Mouse (Mus musculus) small intestine, adult 2 months (tissue): ENCODE measurements around the gene Cfl2. TPM values are rescaled to one million over a fixed set of nuclear protein-coding genes. Genes with fewer than 3 reads are reported as not detected.
"Not testable (repeated sequence)": the region's sequence is repeated elsewhere in the genome, so short reads cannot be mapped to it uniquely, and the experiment has no call there.

ENCODE experiments used
- H3K27ac ChIP-seq: fragments of 200-500 bp; 2 replicates; pipeline ENCODE4 v1.5.1; 2012; ENCODE audit warnings: low read depth, low read length, control low read depth, inconsistent platforms; ENCODE audit not compliant: insufficient read depth
- H3K27me3 ChIP-seq: fragments of 200-500 bp; 2 replicates; pipeline ENCODE4 v1.6.1; 2012; ENCODE audit warnings: mild to moderate bottlenecking, moderate library complexity, low read length, inconsistent platforms; ENCODE audit not compliant: control insufficient read depth, insufficient read depth
- H3K36me3 ChIP-seq: fragments of 200-500 bp; 2 replicates; pipeline ENCODE4 v1.6.1; 2012; ENCODE audit warnings: mild to moderate bottlenecking, low read length, control low read depth, inconsistent platforms; ENCODE audit not compliant: control insufficient read depth, insufficient read depth
- H3K4me1 ChIP-seq: fragments of 200-500 bp; 2 replicates; pipeline ENCODE4 v1.6.1; 2012; ENCODE audit warnings: low read length, inconsistent platforms, mixed read lengths; ENCODE audit not compliant: control insufficient read depth, insufficient read depth, insufficient read length
- H3K4me3 ChIP-seq: fragments of 200-500 bp; 2 replicates; pipeline ENCODE4 v1.5.1; 2012; ENCODE audit warnings: low read depth, mild to moderate bottlenecking, control low read depth, inconsistent platforms, low read length, moderate library complexity
- CTCF ChIP-seq: fragments of 200-500 bp; IDR thresholded peaks from 2 replicates; pipeline ENCODE4 v1.5.1; 2012; ENCODE audit warnings: low read depth, mild to moderate bottlenecking, control low read depth, inconsistent platforms, low read length, moderate library complexity, mixed read lengths; ENCODE audit not compliant: insufficient replicate concordance, insufficient read length; ENCODE audit errors: extremely low read depth
- POLR2A ChIP-seq: fragments of 200-500 bp; IDR thresholded peaks from 2 replicates; pipeline ENCODE4 v1.6.1; 2012; ENCODE audit warnings: low read depth, mild to moderate bottlenecking, control low read depth, inconsistent platforms, low read length, moderate library complexity
- WGBS: fragments of 180-500 bp; shearing (Covaris S2); methylation state at CpG from one replicate; pipeline ENCODE4 v1.1.7; 2018; 5-methylcytosine and 5-hydroxymethylcytosine counted together
- polyA plus RNA-seq: library from polyadenylated mRNA; depleted of rRNA; stranded (reverse); fragments of >200 nt; gene quantifications from 2 replicates; pipeline ENCODE4 v1.2.3, GENCODE M21; 2012; rRNA removed

The Cfl2 gene
- 0.75 and 0.85 TPM in 2 replicates for polyA plus RNA-seq

DNA sequence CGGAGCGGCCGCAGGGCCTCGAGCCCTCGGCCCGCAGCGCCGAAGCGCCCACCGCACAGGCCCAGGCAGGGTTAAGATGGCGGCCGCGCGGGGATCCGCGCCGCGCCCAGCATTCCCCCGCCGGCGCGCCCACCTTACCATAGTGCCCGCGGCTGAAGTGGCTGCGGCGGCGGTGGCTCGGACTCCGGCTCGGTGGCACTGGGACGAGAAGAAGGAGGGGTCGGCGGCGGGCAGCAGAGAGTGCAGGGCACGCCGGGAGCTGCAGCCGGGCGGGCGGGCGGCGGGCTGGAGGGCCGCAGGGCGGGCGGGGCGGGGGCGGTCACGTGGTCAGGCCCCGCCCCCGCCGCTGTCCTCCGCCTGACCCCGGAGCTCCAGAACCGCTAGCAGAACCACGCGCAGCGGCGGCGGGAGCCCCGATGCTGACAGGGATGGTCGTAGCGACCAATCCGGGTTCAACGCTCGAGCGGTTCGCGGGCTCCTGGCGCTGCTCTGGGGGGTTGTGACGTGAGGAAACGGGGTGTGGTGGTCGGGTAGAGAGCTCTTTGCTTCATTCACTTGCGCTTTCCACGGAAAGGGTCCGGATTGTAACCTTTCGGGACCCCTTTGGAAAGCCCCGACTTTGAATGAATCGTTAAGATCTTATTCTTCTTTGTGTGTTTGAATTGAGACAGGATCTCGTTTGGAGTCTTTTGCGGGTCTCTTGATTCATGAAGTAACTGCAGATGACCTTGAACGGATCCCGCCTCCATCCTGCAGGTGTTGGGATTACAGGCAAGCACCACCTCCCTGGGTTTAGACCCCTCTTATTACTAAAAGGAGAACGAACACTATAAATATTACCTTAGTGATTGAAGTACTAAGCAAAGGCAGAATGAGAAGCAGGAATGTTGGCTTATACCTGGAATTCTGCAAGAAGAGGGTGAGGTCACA, at the start of gene Cfl2:
Gene Cfl2 (minus strand): TSS at position 272 of the 930 bp plus-strand sequence.
- Histone ChIP-seq H3K27me3 (no peaks in the 10 kb centered on the region), H3K4me3 (peak within 1 kb of the TSS; percentile 83)
- WGBS, result 2% methylated on average over 73 of the region's 82 CpGs

DNA sequence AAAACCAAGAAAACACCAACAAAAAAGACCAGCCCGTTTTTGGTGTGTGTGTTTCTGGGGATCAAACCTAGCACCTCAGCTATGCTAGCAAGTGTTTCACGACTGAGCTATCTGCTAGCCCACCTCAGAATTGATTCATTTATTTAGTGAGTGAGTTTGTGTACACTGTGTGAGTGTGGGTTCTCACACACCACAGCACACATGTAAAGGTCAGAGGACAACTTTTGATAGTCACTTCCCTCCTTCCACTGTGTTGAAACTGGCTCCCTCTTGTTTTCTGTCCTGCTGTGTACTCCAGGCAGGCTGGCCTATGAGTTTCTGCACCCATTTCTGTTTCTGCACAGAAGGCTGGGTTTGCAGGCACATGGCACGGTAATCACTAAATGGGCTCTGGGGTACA, 47.7 kb upstream of the Cfl2 start:
- no peak overlapping the region for H3K4me3 ChIP-seq
- H3K36me3 ChIP-seq, result peaks cover 56% of the 10 kb centered on the region
- H3K4me1 ChIP-seq, result no peaks in the 10 kb centered on the region
- TF ChIP-seq CTCF (no peak), POLR2A (no peak)
- no peaks in the 10 kb centered on the region for H3K27me3 ChIP-seq
- no peak overlapping the region for H3K27ac ChIP-seq
- WGBS, result 83% methylated on average over 3 of the region's 3 CpGs

More for the DNA sequence above, at the start of gene Cfl2:
- Histone ChIP-seq H3K27ac (peak within 1 kb of the TSS; percentile 58), H3K4me1 (peaks cover 7% of the 10 kb centered on the region; the same call in 1 of the 2 replicates), H3K36me3 (peaks cover 12% of the 10 kb centered on the region)
- no peak for TF ChIP-seq POLR2A
- no peak for TF ChIP-seq CTCF

GRCm38 (mm10) chr12:54892559-54892958, 29.9 kb upstream of the Cfl2 start:
- H3K27me3 ChIP-seq, H3K4me3 ChIP-seq, H3K4me1 ChIP-seq, H3K27ac ChIP-seq: not testable (repeated sequence)
- H3K36me3 ChIP-seq, result peaks cover 20% of the 10 kb centered on the region
- WGBS, result 61% methylated on average over 2 of the region's 2 CpGs

GRCm38 (mm10) chr12:54890426-54890825, 27.7 kb upstream of the Cfl2 start:
- no peak overlapping the region for H3K4me3 ChIP-seq
- no peak for TF ChIP-seq POLR2A
- TF ChIP-seq CTCF, result 0 out of 2 replicates have a peak, but pooled peaks have one; percentile 8
- H3K4me1 ChIP-seq, result no peaks in the 10 kb centered on the region
- no peak overlapping the region for H3K27ac ChIP-seq
- no peaks in the 10 kb centered on the region for H3K27me3 ChIP-seq
- WGBS, result 100% methylated on average over 2 of the region's 2 CpGs
- H3K36me3 ChIP-seq, result peaks cover 9% of the 10 kb centered on the region

GRCm38 (mm10) chr12:54887580-54888127, 25.0 kb upstream of the Cfl2 start:
- H3K36me3 ChIP-seq, result no peaks in the 10 kb centered on the region
- no peak overlapping the region for H3K4me3 ChIP-seq
- no peak for TF ChIP-seq POLR2A
- TF ChIP-seq CTCF, result no peak
- no peak overlapping the region for H3K27ac ChIP-seq
- H3K27me3 ChIP-seq, result no peaks in the 10 kb centered on the region
- no peaks in the 10 kb centered on the region for H3K4me1 ChIP-seq
- 89% methylated on average over 4 of the region's 4 CpGs for WGBS

DNA sequence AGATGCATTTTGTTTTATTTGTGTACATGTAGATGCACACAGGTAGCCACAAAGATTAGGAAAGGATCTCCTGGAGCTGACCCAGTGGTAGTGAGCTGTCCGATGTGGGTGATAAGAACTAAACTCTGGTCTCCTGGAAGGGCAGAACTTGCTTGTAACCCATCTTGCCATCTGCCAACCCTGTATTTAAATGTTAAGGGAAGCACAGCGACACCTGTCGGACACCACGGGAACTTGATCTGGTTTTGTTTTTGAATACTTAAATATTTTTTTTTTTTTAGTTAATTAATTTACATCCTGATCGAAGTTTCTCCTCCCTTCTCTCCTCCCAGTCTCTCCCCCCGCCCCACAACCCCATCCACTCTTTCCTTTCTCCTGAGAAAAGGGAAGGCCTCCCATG, 17.0 kb upstream of the Cfl2 start:
- H3K27me3 ChIP-seq, result no peaks in the 10 kb centered on the region
- no peaks in the 10 kb centered on the region for H3K36me3 ChIP-seq
- no peak overlapping the region for H3K27ac ChIP-seq
- H3K4me3 ChIP-seq, result no peak overlapping the region
- TF ChIP-seq CTCF, result peak; percentile 30; the same call in 1 of the 2 replicates
- TF ChIP-seq POLR2A, result no peak
- WGBS, result 4% methylated on average over 6 of the region's 6 CpGs
- H3K4me1 ChIP-seq, result no peaks in the 10 kb centered on the region

DNA sequence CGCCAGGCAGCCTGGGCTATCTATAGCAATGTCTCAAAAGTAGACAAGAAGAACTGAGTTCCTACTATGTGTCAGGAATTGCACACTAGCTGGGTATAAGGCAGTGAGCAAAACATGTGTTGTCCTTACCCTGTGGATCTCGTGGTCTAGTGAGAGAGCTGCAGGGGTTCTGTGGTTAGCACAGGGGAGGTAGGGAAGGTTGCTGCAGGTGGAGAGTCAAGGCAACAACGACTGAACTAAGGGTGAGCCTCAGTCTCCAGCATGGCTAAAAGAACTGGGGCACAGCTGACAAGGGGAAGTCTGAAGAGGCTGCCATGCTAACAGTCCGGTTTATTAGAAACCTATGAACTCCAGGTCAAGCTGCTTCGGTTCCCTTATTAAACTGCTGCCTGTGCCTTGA, 16.5 kb upstream of the Cfl2 start:
- H3K4me1 ChIP-seq, result no peaks in the 10 kb centered on the region
- 71% methylated on average over 5 of the region's 5 CpGs for WGBS
- H3K4me3 ChIP-seq, result no peak overlapping the region
- H3K36me3 ChIP-seq, result no peaks in the 10 kb centered on the region
- no peak overlapping the region for H3K27ac ChIP-seq
- TF ChIP-seq CTCF, result no peak
- no peaks in the 10 kb centered on the region for H3K27me3 ChIP-seq
